Mouse (Mus musculus): ENCODE results near the gene Cadm3.

The Cadm3 gene

GRCm38 (mm10) chr1:173367356-173368046 lies at the start of gene Cadm3:
TSS of gene Cadm3 (minus strand) at chr1:173367695.
- no peak for DNase-seq (ENCODE audit: low read depth in 2 of 2, low spot score in 2 of 2)

DNA sequence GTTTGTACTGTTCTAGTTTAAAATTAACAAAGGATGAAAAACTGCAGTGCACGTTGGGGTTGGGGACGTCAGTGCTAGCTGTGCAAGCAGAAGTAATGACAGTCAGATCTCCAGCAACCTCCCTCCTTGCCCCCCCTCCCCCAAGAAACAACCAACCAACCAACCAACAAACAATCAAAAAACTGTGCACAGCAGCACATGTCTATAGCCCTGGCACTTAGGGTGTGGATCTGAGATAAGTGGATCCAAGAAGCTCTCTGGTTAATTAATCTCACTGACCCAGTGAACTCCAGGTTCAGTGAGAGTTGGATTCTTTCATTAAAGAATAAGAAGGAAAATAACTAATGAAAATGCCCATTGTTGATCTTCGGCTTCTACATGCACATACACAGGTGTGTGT lies 47.1 kb upstream of the Cadm3 start:
- DNase-seq (ENCODE audit: low read depth in 2 of 2, low spot score in 2 of 2): no peak

GRCm38 (mm10) chr1:173411863-173412262 lies 44.4 kb upstream of the Cadm3 start:
- no peak for DNase-seq (ENCODE audit: low read depth in 2 of 2, low spot score in 2 of 2)

GRCm38 (mm10) chr1:173409066-173409465 lies 41.6 kb upstream of the Cadm3 start:
- no peak for DNase-seq (ENCODE audit: low read depth in 2 of 2, low spot score in 2 of 2)

GRCm38 (mm10) chr1:173404696-173405309 lies 37.3 kb upstream of the Cadm3 start:
- DNase-seq (ENCODE audit: low read depth in 2 of 2, low spot score in 2 of 2): no peak

- peak; percentile 51 to 73 for DNase-seq (ENCODE audit: low read depth in 2 of 2, low spot score in 2 of 2)
Measured at GRCm38 (mm10) chr1:173398323-173398970, 31.0 kb upstream of the Cadm3 start.

GRCm38 (mm10) chr1:173391754-173392153 lies 24.3 kb upstream of the Cadm3 start:
- DNase-seq (ENCODE audit: low read depth in 2 of 2, low spot score in 2 of 2): no peak

- no peak for DNase-seq (ENCODE audit: low read depth in 2 of 2, low spot score in 2 of 2)
Measured at GRCm38 (mm10) chr1:173389901-173390401, 22.5 kb upstream of the Cadm3 start.

DNA sequence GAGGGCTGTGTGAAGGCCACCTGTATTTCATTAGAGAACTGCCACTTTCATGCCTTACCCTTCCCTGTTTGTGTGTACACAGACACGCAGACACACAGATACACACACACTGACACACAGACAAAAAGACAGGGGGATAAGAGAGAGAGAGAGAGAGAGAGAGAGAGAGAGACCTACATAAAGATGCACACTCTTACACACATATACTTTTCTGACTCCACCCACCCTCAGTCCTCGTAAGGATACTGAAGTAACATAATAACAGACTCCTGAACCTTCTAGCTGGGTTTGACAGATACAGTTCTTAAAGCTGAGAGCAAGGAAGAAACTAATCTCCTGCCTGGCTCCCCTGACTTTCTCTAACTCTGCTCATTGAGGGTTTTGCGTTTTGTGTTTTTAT lies 21.9 kb upstream of the Cadm3 start:
- DNase-seq (ENCODE audit: low read depth in 2 of 2, low spot score in 2 of 2): no peak

GRCm38 (mm10) chr1:173381436-173381835 lies 13.9 kb upstream of the Cadm3 start:
- no peak for DNase-seq (ENCODE audit: low read depth in 2 of 2, low spot score in 2 of 2)

GRCm38 (mm10) chr1:173377380-173378112 lies 10.1 kb upstream of the Cadm3 start:
- no peak for DNase-seq (ENCODE audit: low read depth in 2 of 2, low spot score in 2 of 2)

GRCm38 (mm10) chr1:173374020-173374419 lies 6.5 kb upstream of the Cadm3 start:
- DNase-seq (ENCODE audit: low read depth in 2 of 2, low spot score in 2 of 2): no peak

DNA sequence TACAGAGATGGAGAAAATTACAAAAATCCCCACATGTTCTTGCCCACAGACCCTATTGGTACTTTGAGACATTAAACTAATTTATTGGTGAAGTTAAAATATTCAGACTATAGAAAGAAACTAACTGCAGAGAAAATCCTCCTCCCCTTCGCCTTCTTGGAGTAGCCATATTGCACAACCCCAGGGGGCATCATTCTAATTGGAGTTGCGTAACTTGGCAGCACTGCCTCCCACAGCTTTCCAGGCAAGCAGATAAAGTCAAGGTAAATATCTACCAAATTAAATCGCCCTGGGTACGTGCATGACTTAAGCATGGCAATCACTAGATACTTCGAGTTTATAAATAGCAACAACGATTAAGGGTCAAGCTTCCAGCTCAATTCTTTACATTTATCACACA lies 4.1 kb upstream of the Cadm3 start:
- DNase-seq (ENCODE audit: low read depth in 2 of 2, low spot score in 2 of 2): no peak

GRCm38 (mm10) chr1:173370456-173370855 lies 3.0 kb upstream of the Cadm3 start:
- no peak for DNase-seq (ENCODE audit: low read depth in 2 of 2, low spot score in 2 of 2)

DNA sequence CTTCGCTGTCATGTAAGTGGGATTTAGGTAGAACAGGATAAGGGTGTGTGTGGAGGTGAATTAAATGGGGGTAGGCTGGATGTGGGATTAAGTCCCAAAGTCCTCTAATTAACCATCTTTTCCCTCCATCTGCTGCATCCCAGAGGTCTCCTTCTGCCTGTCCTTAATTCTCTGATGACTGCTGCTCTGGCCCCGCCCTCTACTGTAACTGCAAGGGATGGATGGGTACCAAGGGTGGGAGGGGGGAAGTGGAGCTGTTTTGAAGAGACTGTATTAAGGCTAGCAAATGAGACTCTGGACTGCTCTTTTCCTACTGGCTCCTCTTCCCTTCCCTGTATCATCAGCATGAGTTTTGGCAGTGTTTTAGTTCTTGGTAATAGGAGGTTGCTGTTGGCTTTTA lies 2.1 kb upstream of the Cadm3 start:
- DNase-seq (ENCODE audit: low read depth in 2 of 2, low spot score in 2 of 2): no peak

DNA sequence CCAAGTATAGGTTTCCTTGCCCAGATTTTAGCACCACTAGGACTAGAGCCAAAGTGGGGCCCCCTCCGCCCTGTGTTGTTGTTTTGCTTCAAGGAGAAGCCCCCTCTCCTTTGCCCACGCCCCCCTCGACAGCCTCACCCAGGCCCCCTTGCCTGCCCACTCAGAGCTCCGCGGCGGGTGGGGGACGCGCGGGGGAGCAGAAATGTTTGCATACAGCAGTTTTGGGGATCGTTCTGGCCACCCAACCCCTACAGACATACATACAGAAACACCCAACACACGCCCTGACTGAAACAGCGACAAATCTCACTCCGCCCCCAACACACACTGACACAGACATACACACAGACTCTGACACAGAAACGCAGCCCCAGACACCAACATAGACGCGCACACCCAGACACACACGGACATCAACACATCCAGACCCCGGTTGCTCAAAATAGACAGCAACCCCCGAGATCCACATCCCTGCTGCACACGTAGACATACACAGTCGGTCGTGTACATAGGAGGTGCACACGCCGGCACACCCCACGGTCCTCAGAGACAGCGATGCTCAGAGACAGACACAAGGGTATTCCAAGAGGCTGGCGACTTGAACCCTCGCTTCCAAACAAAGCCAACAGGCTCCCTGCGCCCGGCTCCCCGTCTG lies 667 bp downstream of the Cadm3 start:
- DNase-seq (ENCODE audit: low read depth in 2 of 2, low spot score in 2 of 2): no peak

GRCm38 (mm10) chr1:173365970-173366409 lies 1.5 kb downstream of the Cadm3 start:
- DNase-seq (ENCODE audit: low read depth in 2 of 2, low spot score in 2 of 2): no peak

DNA sequence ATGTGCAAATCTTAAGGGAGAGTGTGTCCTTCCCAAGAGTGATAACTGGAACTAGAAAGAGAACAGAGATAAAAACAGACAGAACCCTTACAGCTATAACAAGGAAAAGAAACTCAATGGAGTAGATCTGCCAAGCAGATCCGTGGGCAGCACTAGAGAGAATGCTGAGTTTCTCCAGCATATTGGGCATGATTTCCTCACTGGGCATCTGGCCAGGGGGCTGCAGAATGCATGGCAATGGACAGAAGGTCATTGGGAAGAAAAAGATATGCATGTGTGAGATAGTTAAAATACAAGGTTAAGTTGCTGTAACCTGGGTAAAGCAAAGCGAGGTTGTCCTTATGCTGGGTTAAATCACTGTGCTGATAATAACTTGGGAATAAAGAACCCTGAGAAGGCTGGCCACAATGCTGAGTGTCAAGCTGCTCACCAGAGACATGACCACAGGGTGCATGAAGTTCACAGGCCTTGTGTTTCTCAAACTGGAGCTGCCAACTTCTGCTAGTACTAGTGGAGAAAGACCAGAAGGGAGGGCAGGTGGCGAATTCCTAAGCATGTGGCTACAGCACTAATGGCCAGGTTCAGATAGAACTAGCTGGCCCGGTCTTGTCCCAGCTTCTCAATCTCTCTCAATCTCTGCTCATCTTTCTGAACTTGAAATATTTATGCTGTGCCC lies 3.2 kb downstream of the Cadm3 start:
- no peak for DNase-seq (ENCODE audit: low read depth in 2 of 2, low spot score in 2 of 2)

- no peak for DNase-seq (ENCODE audit: low read depth in 2 of 2, low spot score in 2 of 2)
Measured at GRCm38 (mm10) chr1:173363436-173363835, 4.1 kb downstream of the Cadm3 start.

DNA sequence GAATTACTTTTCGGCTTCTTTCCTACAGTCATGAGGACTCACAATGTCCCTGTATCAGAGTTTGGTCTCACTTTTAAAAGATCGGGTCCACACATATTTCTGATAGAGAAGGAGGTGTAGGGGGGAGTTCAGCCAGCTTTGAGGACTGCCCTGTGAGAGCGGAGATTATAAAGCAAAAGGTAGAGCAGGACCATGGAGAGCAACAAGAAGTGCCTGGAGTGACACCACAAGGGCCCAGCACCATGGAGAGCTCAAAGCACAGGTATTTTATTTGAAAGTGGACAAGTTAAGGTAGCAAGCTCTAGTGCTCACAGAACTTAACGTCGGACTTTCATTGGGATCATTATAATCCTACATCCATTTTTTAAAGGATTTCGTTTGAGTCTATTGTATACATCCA lies 5.8 kb downstream of the Cadm3 start:
- DNase-seq (ENCODE audit: low read depth in 2 of 2, low spot score in 2 of 2): no peak

Measured in CD8-positive naive resting alpha-beta T cell, adult 2 months (primary cell).